Mouse (Mus musculus) adrenal gland, postnatal 14 days (tissue): Measurements from ENCODE around the gene Ldb2. TPM values are rescaled to one million over a fixed set of nuclear protein-coding genes. Genes with fewer than 3 reads are reported as not detected.

Experiments used
- DNase-seq: peaks from one replicate; pipeline ENCODE4 v3.0.0; 2021; ENCODE audit warnings: mixed read lengths
- total RNA-seq: library from RNA; stranded (reverse); gene quantifications from 2 replicates; pipeline ENCODE4 v1.2.3, GENCODE M21; 2021

Gene Ldb2
- total RNA-seq, 1 experiment from 2014 or later, result 33.2 TPM

DNA sequence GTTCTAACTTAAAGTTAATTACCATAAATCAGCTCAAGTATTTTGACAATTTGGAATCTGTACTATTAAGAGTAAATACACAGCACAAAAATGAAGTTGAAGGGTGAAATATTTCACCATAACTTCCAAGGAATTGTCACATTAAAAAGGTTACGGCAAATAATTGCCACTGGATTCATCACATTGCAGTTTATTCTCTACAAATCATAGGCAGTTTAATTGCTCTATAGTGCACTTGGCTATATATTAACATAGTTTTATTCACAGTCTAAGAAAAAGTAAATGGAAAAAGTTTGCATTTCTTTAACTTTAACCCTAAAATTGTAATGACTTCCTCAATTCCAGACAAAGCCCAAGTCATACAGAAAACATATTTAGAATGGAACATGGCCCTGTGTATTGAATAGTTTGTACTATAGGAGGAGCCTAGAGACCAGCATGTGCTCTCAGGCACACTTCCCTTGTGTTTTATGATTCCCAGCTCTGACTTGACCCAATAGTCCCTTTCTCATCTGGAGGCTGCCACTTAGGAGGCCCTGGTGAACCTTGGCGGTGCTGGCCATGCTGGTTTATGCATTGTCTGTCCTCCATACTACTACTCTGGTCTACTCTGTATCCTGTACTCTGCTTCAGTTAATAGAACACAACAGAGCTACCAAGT lies 255.9 kb downstream of the Ldb2 start:
- DNase-seq, result no peak

DNA sequence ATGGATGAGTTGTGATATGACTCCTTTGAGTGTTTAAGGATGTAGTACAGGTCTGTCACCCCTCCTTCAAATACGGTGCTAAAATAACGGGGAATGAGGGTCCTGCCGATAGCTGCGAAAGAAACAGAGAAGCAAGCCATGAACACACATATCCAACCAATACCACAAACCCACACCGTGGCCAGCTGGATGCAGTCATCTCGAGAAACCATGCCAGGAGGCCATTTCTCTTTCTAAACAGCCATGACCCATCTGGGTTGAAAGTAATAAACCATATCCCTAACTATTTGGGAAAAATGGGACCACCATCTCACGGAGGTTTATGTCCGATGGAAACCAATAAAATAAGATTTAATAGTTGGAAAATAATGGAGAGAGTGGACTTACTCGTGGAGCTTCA lies 257.7 kb downstream of the Ldb2 start:
- DNase-seq, result no peak

DNA sequence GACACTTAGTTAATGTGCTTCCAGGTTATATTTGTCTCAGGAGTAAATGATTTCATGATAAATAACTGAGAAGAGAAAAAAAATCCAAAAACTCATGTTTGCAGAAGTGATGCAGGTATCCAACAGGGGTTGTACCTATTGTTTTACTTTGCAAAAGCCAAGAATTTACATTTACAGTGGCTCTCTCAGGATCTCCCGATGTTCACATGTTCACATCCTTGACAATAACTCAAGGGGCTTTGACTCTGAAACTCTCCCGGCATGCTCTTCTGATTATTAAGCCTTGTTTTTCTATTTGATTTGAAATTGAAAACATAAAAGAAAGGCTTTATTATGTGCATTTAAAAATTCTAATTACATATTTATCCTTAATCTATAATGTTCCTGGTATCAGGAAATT lies 260.8 kb downstream of the Ldb2 start:
- DNase-seq, result no peak

DNA sequence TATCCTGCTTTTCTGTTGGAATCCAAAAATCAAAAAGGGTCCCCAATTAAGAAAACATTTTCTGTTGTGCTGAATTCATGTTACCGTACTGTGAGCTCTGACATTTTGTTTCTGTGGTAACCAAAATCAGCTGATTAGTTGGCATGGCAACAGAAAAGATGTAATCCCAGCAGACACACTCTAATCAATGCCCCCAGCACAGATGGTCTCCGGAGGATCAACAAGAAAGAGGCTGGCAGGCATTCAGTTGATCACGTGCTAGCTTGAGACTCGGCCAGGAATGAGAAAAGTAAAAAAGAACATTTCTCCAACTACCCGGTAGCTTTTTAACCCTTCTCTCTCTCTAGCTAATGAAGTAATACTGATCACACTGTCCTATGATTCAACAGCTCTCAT lies 261.5 kb downstream of the Ldb2 start:
- peak; percentile 38 for DNase-seq

DNA sequence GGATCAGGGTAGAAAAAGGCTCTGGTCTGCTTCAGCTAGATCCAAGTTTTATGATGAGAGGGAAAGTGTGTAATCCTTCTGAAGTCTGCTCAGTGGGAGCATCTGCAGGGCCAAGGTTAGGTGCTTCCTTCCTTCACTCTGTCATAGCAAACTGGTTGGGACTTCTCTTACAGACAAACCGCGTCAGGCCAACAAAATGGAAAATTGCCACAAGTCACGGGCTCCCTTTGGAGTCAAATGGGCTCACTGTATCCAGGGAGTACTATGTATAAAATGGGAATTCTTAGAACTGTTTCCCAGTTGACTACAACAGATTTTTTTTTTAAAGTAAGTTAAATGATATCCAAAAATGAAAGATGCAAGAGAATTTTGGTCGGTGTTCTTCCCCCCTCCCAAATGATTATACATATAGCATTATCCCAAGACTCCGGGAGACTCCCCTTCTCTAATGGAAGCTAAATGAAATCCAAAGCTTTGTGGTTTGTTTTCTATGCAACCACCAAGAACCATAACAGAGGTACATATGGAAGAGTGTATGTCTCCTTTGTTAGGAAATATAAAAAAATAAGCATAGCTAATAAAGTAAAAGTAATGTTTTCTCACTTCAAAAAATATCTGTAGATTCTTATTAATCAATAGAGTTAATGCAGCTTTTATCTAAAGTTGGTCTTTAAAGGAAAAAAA lies 262.0 kb downstream of the Ldb2 start:
- DNase-seq, result no peak

DNA sequence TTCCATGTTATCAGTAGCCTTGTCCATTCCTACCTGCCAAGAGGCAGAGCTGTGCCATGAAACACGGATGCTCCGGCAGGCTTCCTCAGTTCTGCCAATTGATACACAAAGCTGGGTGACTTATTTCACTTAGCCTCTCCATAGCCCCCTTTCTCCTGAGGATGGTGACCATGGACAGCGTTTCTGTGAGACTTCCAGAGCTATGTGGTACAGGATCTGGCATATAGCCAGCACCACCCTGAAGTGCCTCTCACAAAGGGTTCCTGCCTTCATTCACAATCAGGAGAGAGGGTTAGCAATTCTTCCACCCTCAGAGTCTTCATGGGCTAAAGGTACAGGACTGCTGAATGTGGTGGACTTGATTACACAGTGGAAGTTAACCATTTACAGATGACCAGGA lies 270.0 kb downstream of the Ldb2 start:
- no peak for DNase-seq

DNA sequence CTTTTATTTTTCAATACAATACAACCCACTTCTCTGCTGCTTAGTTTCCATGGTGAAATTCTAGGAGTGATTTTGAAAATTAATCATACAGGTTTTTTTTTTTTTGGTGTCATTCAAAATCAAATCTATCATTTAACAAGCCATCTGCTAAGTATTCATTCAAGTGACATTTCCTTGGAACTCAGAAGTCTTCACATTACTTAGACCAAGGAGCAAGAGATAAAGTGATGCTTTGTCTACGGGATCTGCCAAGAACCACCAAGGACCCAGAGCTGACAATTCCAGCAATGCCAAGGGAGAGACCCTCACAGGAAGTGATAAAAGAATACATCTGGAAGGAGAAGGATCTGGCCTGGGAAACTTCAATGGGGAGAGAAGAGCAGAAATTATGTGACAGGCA lies 270.5 kb downstream of the Ldb2 start:
- DNase-seq, result no peak

DNA sequence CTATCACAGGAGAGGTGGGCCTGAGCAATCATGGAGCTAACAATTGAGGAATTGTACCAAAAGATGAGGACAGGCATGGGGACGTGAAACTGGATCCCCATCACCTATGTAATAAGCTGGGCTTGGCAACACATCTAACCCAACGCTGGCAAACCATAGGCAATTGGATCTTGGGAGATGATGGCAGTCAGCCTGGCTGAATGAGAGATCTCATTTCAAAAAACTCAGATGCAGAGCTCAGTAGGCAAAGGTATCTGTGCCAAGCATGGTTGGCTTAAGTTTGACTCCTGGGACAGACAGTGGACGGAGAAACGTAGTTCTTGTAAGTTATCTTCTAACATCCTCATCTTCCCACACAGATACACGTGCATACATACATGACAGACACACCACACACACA lies 294.3 kb downstream of the Ldb2 start:
- DNase-seq, result no peak

DNA sequence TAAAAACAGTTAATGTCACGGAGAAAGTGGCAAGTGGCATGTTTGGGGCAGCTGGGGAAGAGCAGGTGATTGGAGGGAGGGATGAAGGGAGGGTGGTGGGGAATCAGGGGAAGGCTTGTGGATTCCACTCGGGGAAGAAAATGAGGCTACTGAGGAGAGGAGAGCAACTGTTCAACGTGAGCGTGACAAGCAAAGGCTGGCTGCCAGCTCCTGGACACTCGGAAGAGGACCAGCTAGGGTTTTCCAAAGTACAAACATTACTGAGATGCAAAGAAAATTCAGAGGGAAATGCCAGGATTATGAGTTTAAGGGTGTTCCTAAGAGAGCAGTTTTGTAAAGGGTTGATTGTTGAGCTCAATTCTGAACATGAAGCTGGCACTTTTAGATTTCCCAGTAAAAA lies 294.7 kb downstream of the Ldb2 start:
- no peak for DNase-seq

DNA sequence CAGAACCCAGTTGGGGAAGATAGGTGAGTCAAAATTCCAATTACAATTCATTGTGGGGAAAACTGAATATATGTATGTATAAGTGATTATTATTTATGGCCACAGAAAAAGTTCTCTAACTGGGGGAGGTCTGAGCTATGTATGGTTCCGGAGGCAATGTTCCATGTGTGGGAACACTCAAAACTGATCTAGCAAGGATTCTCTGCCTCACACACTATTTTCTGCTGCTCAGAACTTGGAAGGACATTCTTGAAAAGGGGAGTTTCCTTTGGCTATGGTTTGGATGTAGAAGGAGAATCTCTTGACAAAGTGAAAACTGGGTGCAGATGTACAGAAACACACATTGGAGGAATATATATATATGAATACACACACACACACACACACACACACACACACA lies 301.3 kb downstream of the Ldb2 start:
- DNase-seq, result no peak

DNA sequence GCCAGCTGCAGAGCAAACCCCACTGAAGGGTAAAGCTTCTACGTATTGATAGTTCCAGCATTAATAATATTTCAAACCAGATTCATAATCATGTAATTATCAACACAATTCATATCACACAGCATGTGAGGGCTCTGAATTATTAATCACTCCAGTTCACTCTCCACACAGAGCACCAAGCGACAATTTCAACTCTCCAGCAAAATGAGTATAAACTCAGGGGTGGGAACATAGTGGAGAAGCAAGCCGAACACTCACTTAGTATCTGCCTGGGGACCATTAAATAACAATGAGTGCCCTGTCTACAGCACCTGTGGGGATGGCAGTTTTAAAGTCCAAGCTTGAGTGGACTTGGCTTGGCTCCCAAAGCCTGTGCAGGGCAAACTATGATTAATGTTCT lies 302.6 kb downstream of the Ldb2 start:
- no peak for DNase-seq

DNA sequence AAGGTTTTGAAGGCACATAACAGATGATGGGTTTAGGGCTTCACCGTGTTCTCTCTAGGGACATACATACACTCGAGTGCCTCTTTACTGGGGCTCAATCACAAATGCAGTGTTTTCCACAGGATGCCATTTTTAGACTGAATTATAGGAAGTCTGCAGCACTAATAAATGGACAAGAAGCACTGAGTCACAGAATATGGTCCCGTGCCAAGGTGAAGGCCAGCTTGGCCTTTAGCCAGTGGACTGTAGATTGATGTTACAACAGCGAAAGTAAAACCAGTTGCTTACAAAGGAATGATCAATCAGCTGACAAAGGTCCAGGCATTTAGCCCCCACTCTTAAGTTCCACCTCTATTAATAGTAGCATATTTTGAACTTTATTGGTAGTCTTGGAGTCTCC lies 304.4 kb downstream of the Ldb2 start:
- peak; percentile 85 for DNase-seq

DNA sequence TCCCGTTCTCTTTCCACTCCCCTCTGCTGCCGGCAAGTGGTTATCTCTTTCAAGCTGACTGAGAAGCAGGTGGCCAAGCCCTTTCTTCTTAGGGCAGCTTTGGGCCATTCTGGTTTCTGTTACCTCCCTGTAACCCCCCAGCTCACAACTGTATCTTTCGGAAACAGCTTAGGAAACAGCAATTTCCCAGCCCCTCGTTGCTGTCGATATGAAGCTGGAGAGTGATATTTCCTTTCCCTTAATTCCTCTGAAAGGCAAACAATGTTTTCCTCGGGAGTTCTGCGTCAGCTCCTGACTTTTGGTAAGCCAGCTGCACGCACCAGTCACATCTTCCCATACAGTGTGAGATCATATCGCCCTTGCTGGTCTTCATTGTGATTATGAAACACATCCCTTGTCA lies 305.3 kb downstream of the Ldb2 start:
- DNase-seq, result no peak

DNA sequence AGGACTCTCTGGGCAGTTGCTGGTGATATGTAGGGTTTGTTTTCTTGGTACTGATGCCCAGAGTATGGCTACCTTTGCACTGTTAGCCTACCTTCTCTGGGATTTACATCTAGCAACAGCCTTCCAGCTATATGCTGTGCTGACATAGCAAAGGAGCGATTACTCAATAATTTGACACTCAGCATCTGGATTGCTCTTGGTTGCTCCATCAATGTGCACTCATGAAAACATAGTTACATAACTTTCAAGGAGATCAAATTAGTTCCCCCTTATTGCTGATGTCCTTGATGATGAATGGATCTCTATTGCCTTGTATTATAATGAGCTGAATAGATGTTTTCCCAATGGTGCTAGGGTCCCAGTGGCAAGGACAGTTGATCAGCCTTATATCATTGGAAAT lies 308.0 kb downstream of the Ldb2 start:
- DNase-seq, result no peak

DNA sequence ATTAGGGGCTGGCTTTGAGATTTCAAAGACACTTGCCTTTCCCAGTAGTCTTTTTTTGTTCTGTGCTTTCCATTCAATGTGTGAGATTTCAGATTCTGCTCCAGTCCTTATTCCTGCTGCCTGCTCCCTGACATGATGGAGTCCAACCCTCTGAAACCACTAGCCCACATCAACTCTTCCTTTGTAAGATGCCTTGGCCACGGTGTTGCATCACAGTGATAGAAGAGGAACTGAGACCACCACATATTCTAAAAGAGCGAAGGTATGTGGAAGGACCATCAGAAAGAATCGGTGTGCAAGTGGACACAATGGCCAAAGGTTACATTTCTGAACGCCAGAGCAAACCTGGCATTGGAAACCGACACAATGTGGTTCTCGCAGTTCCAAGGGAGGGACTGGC lies 309.0 kb downstream of the Ldb2 start:
- DNase-seq, result no peak

DNA sequence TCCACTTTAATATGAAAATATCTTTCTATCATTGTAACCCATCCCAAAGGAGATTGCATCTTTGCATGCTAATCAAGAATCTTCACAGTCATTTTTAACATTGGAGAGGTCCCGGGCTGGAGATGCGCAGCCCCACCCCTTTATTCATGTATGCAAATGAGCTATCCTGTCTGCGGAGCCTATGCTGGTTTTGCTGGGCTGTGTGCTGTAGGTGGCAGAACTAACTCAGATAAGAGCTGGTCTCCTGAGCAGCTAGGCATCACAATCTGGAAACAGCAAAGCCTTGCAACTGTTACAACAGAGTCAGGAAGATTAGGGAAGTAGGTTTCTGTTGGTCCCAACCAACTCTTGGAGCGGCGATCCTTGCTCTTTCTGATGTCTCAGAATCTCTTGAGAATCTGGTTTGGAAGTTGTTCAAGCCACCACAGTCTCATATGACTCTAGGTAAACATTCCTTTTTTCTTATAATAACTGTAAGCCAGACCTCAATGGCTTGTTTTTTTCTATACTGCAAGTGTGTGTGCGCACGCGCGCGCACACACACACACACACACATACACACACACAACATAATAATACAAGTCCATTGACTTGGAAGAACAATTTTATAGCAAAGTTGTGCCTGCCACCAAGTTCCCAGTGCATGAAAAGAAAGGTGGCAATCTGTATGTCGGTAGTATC lies 315.9 kb downstream of the Ldb2 start:
- peak; percentile 37 for DNase-seq

DNA sequence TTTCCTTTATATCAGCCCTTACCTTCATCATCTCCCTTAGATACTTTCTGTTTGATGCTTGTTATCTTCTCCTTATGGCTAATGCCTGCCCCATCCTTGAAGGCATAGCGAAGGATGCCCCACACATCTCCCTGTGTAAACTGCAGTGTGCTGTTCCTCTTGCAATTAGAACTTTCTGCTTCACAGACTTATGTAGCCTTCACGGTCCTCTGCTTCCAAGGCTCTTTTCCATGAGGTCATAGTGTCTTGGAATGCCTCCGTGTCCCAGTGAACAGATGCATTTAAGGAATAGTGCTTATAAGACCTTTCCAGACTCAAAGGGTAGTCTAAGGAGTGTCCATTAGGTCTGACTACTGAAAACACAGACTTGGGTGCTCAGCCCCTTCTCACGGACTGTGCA lies 318.1 kb downstream of the Ldb2 start:
- no peak for DNase-seq

DNA sequence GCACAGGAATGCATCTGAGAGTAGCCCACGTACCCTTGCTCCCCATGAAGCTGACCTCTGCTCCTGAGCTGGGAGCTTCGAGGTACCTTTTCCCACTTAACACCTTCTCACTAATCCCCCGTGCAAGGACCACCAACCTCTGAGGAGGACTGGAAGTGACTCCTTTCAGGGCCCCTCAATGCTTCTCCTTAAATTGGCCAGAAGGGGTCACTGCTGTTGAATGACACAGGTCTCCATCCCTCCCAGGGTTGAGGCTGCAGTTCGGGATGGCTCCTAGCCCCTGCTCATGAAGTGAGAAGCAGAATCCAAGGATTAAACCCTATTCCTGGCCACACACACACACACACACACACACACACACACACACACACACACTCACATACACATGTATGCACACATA lies 323.1 kb downstream of the Ldb2 start:
- peak; percentile 23 for DNase-seq

DNA sequence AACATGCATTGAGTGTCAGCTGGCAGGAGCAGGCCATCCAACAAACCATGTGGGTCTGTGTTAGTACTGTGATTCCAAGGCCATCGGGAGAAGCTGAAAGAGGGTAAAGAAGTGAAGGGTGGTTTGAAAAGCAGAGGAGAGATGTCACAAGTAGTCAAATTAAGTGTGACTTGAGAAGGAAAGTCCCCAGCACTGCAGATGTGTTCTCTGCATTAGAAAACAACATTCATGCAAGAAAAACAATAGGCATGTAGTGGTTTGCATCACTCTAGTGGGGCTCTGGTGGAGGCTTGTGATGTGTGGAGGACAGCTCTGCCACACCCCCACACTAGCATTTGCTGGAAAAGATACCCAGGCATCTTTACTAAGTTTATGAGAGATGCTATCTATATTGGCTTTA lies 323.9 kb downstream of the Ldb2 start:
- no peak for DNase-seq

DNA sequence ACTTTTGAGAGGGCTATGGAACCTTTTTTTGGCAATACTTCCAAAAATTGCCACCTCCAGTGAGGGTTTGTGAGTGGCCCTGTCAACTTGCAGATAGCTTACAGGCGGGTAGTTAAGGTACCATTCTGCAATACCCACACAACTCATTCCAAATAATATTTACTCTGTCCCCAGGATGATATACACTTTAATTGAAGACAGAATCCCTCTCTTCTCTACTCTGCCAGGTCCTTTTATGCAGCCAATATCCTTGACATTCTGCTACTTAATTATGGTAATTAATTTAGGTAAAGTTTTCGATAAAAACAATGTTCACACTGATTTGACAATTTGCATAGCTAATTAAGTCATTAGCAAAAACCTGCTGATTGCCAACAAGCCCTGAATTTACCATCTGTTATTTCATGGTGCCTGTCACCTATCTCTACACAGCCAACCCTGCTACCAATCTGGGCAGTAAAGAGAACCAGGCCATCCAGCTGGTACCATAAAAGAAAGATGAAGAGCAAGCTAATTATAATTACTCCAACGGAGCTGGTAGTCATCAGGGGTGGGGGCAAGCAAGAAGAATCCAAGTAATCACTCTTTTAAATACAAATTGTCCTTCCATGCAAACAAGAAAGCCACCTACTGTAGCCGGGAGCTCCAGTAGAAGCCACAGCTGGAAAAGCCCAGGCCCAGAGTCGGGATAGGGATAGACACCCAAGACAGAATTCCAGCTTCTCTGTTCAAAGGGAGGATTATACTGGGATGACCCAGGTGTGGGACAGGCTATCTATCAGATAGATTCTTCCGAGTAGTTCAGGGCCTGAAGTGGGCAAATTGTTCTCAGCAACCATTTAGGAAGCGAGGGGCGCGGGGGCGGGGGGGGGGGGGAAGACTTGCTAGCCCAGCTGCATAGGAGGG lies 325.4 kb downstream of the Ldb2 start:
- DNase-seq, result no peak

DNA sequence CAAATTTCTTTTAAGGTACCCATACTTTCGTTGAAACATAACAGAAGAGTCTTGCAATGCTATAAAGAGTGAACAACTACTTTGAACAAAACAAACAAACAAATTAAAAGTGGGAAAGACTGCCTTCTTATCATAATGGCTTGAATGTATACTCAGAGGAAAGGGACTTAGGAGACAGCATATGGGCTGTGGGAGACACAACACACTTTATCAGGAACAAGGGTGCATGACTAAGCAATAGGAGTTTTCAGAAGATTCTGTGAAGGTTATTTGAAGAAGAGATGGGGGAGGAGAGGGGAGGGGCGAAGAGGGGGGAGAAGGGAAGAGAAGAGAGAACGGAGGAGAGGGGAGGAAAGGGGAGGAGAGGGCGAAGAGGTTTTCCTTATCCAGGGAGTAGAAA lies 334.2 kb downstream of the Ldb2 start:
- DNase-seq, result no peak
